Mouse (Mus musculus) stomach, embryonic 15.5 days (tissue): Measurements from ENCODE around the gene Maml2. TPM values are rescaled to one million over a fixed set of nuclear protein-coding genes. Genes with fewer than 3 reads are reported as not detected.
A peak's percentile ranks its signal among the peaks of the same experiment; 100 is the strongest.

Experiments
- ATAC-seq: fragments of 200-750 bp; cut with Nextera tagmentation; 2 replicates; pipeline ENCODE4 v1.8.0; 2017; ENCODE audit warnings: low read depth, moderate number of reproducible peaks, moderate TSS enrichment; ENCODE audit not compliant: insufficient read depth, low FRiP score
- H3K27ac ChIP-seq: fragments of 300-500 bp; sonication (generic); 2 replicates; pipeline ENCODE4 v1.5.1; 2015; ENCODE audit warnings: mild to moderate bottlenecking, inconsistent platforms
- H3K27me3 ChIP-seq: fragments of 300-500 bp; sonication (generic); replicated peaks from 2 replicates; pipeline ENCODE4 v1.6.1; 2015; ENCODE audit warnings: inconsistent platforms
- H3K36me3 ChIP-seq: fragments of 300-500 bp; sonication (generic); 2 replicates; pipeline ENCODE4 v1.6.1; 2015; ENCODE audit warnings: inconsistent platforms
- H3K4me1 ChIP-seq: fragments of 300-500 bp; sonication (generic); 2 replicates; pipeline ENCODE4 v1.6.1; 2015; ENCODE audit warnings: inconsistent platforms
- H3K4me2 ChIP-seq: fragments of 300-500 bp; sonication (generic); 2 replicates; pipeline ENCODE4 v1.6.1; 2015; ENCODE audit warnings: mild to moderate bottlenecking, inconsistent platforms
- H3K4me3 ChIP-seq: fragments of 300-500 bp; sonication (generic); replicated peaks from 2 replicates; pipeline ENCODE4 v1.5.1; 2015; ENCODE audit warnings: inconsistent platforms
- H3K9ac ChIP-seq: fragments of 300-500 bp; sonication (generic); 2 replicates; pipeline ENCODE4 v1.6.1; 2015; ENCODE audit warnings: inconsistent platforms
- H3K9me3 ChIP-seq: fragments of 300-500 bp; sonication (generic); 2 replicates; pipeline ENCODE4 v1.6.1; 2016; ENCODE audit warnings: inconsistent platforms
- WGBS: fragments of 180-500 bp; shearing (Covaris S2); methylation state at CpG from one replicate; pipeline ENCODE4 v1.1.7; 2015; 5-methylcytosine and 5-hydroxymethylcytosine counted together
- polyA plus RNA-seq: library from polyadenylated mRNA; unstranded; fragments of >200 nt; fragmentation: Nextera tagmentation; extraction: Ambion mirVana; gene quantifications from 2 replicates; pipeline ENCODE4 v1.2.1, GENCODE M21; 2015

The Maml2 gene
- polyA plus RNA-seq, 1 experiment from 2014 or later = 8.5 TPM

- H3K9ac ChIP-seq = no peak overlapping the region
- peak overlapping the region; percentile 61; the same call in 1 of the 2 replicates for H3K27ac ChIP-seq
- H3K4me2 ChIP-seq = no peak overlapping the region
- H3K27me3 ChIP-seq = no peaks in the 10 kb centered on the region
- WGBS = 52% methylated on average over 10 of the region's 10 CpGs
- no peak for ATAC-seq
- H3K9me3 ChIP-seq = no peaks in the 10 kb centered on the region
- H3K4me3 ChIP-seq = no peak overlapping the region
- H3K4me1 ChIP-seq = peaks cover 14% of the 10 kb centered on the region
- no peaks in the 10 kb centered on the region for H3K36me3 ChIP-seq
These were observed 266.0 kb downstream of the Maml2 start for GRCm38 (mm10) chr9:13563475-13564414.

- no peak for ATAC-seq
- no peaks in the 10 kb centered on the region for H3K9me3 ChIP-seq
- H3K27ac ChIP-seq = no peak overlapping the region
- WGBS = 67% methylated on average over 11 of the region's 11 CpGs
- H3K4me3 ChIP-seq = no peak overlapping the region
- H3K36me3 ChIP-seq = no peaks in the 10 kb centered on the region
- no peak overlapping the region for H3K4me2 ChIP-seq
- no peaks in the 10 kb centered on the region for H3K27me3 ChIP-seq
- no peak overlapping the region for H3K9ac ChIP-seq
- peaks cover 12% of the 10 kb centered on the region for H3K4me1 ChIP-seq
These were observed 267.7 kb downstream of the Maml2 start for GRCm38 (mm10) chr9:13565343-13566019.

- ATAC-seq = no peak
- Histone ChIP-seq H3K4me2 (no peak overlapping the region), H3K36me3 (no peaks in the 10 kb centered on the region), H3K9ac (no peak overlapping the region), H3K27ac (no peak overlapping the region), H3K27me3 (no peaks in the 10 kb centered on the region), H3K4me3 (no peak overlapping the region), H3K4me1 (peaks cover 12% of the 10 kb centered on the region), H3K9me3 (no peaks in the 10 kb centered on the region)
- 86% methylated on average over 5 of the region's 5 CpGs for WGBS
These were observed 268.6 kb downstream of the Maml2 start for GRCm38 (mm10) chr9:13566154-13566885.

DNA sequence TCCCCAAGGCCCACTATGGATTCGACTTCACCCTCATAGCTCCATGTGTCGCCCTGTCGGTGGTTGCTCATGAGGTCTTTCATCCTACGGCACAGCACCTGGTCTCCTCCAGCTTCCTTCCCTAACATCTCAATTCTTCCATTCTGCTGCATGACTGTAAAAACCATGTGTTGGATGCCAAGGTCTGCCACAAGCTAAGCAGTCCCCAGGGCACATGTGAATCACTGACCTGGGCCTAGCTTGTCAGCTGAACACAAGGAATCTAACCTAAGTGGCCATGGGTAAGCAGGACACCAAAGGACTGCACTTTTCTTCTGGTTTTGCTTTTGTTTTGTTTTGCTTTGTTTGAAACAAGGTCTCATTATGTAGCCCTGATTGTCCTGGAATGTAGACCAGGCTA lies 271.3 kb downstream of the Maml2 start:
- Histone ChIP-seq H3K27ac (no peak overlapping the region), H3K4me3 (no peak overlapping the region), H3K9me3 (no peaks in the 10 kb centered on the region; the same call in 1 of the 2 replicates), H3K4me1 (no peaks in the 10 kb centered on the region), H3K4me2 (no peak overlapping the region), H3K27me3 (no peaks in the 10 kb centered on the region), H3K36me3 (no peaks in the 10 kb centered on the region), H3K9ac (no peak overlapping the region)
- ATAC-seq = no peak
- WGBS = 91% methylated on average over 4 of the region's 4 CpGs

- Histone ChIP-seq H3K4me1 (no peaks in the 10 kb centered on the region), H3K27ac (no peak overlapping the region), H3K9me3 (no peaks in the 10 kb centered on the region; the same call in 1 of the 2 replicates), H3K4me3 (no peak overlapping the region), H3K4me2 (no peak overlapping the region), H3K9ac (no peak overlapping the region), H3K36me3 (no peaks in the 10 kb centered on the region), H3K27me3 (no peaks in the 10 kb centered on the region)
- ATAC-seq = no peak
- 87% methylated on average over 3 of the region's 3 CpGs for WGBS
These were observed 275.1 kb downstream of the Maml2 start for GRCm38 (mm10) chr9:13572847-13573246.

DNA sequence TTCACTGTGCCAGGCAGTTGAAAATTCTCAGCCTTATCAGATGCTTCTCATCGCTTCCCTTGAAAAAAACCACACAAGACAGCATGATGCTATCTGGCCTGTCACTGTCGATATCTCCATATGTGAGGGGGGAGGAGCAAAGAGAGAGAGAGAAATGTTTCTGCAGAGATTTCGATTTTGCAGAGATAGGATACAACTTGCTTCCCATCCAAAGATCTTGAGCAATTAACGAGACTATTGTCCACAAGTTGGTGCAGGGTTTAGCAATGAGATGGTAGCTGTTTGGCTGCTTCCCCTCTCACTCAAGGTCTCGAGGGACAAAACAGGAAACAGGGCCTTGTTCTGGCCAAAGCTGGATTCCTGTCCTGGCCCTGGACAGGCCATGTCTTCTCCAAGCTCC lies 276.3 kb downstream of the Maml2 start:
- Histone ChIP-seq H3K4me3 (no peak overlapping the region), H3K4me2 (no peak overlapping the region), H3K27ac (no peak overlapping the region), H3K9ac (no peak overlapping the region), H3K36me3 (no peaks in the 10 kb centered on the region), H3K4me1 (no peaks in the 10 kb centered on the region), H3K9me3 (no peaks in the 10 kb centered on the region; the same call in 1 of the 2 replicates), H3K27me3 (no peaks in the 10 kb centered on the region)
- 68% methylated on average over 5 of the region's 5 CpGs for WGBS
- ATAC-seq = no peak

GRCm38 (mm10) chr9:13574913-13575312 lies 277.2 kb downstream of the Maml2 start:
- Histone ChIP-seq H3K36me3 (no peaks in the 10 kb centered on the region), H3K27ac (no peak overlapping the region), H3K4me1 (no peaks in the 10 kb centered on the region), H3K9me3 (no peaks in the 10 kb centered on the region; the same call in 1 of the 2 replicates), H3K4me3 (no peak overlapping the region), H3K27me3 (no peaks in the 10 kb centered on the region), H3K4me2 (no peak overlapping the region), H3K9ac (no peak overlapping the region)
- WGBS = 47% methylated on average over 2 of the region's 2 CpGs
- ATAC-seq = no peak

DNA sequence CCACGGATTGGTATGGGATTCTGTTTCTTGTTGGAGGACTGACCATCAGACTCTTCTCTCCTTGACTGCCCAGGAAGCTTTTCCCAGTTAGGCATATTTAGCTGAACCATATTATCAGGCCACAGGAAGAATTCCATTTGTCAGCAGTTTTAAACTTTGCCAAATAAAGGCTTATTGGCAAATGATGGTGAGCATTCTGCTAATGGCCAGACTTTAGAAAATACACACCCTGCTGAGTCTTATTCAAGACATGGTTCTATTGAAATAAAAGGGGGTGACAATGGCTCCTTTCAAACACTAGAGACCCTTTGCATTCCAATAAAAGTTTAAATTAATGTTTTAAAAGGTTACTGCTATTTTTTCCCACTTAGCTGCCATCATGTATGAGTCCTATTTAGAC lies 279.4 kb downstream of the Maml2 start:
- H3K9me3 ChIP-seq = no peaks in the 10 kb centered on the region; the same call in 1 of the 2 replicates
- no peaks in the 10 kb centered on the region for H3K4me1 ChIP-seq
- WGBS = 77% methylated on average over 1 of the region's 1 CpGs
- H3K27me3 ChIP-seq = no peaks in the 10 kb centered on the region
- no peaks in the 10 kb centered on the region for H3K36me3 ChIP-seq
- H3K4me3 ChIP-seq = no peak overlapping the region
- ATAC-seq = no peak
- H3K4me2 ChIP-seq = no peak overlapping the region
- no peak overlapping the region for H3K27ac ChIP-seq
- H3K9ac ChIP-seq = no peak overlapping the region

DNA sequence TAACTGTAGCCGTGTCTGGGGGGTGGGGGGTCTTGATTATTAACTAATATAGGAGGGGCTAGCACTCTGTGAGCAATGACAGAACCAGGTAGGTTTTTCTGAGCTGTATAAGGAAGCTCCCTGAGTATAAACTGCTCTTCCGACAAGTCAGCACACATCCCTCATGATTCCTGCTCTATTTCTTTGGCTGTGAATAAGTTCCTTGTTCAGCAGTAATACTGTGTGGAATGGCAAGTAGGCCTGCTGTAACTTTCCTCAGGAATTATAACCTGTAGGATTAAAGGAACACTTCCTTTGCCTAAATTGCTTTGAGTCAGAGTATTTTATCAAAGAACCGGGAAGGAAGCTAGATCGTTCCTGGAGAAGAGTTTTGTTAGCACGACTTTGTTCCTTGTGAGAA lies 283.4 kb downstream of the Maml2 start:
- no peak overlapping the region for H3K4me3 ChIP-seq
- no peak overlapping the region for H3K9ac ChIP-seq
- 67% methylated on average over 5 of the region's 5 CpGs for WGBS
- H3K9me3 ChIP-seq = no peaks in the 10 kb centered on the region
- no peaks in the 10 kb centered on the region for H3K36me3 ChIP-seq
- H3K27ac ChIP-seq = no peak overlapping the region
- H3K4me2 ChIP-seq = no peak overlapping the region
- ATAC-seq = no peak
- H3K4me1 ChIP-seq = 0 out of 2 replicates have a peak, but pooled peaks cover 8% of the 10 kb centered on the region
- H3K27me3 ChIP-seq = no peaks in the 10 kb centered on the region

DNA sequence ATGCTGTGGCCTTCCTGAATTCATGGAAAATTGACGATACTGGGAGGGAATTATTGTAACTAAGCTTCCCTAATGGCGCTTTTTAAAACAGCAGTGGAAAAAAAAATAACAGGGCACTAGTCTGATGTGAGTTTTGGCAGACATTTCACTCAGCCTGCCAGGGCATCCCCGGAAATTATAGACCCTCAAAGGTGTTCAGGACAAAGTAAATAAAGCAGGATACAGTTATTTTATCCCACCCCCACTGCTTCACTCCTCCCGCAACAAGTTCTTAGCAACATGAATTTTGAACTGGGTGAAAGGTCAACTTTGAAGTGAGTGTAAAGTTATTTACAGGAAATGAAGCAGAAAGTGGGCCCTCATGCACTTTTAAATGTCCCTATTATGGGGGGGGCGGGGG lies 286.2 kb downstream of the Maml2 start:
- no peaks in the 10 kb centered on the region for H3K9me3 ChIP-seq
- H3K4me3 ChIP-seq = no peak overlapping the region
- no peaks in the 10 kb centered on the region for H3K27me3 ChIP-seq
- H3K36me3 ChIP-seq = no peaks in the 10 kb centered on the region
- H3K9ac ChIP-seq = no peak overlapping the region
- ATAC-seq = no peak
- WGBS = 32% methylated on average over 5 of the region's 5 CpGs
- no peak overlapping the region for H3K4me2 ChIP-seq
- H3K27ac ChIP-seq = no peak overlapping the region
- H3K4me1 ChIP-seq = peaks cover 20% of the 10 kb centered on the region; the same call in 1 of the 2 replicates

GRCm38 (mm10) chr9:13584435-13584834 lies 286.7 kb downstream of the Maml2 start:
- ATAC-seq = no peak
- Histone ChIP-seq H3K9me3 (no peaks in the 10 kb centered on the region), H3K4me2 (no peak overlapping the region), H3K27me3 (no peaks in the 10 kb centered on the region), H3K9ac (no peak overlapping the region), H3K4me1 (peaks cover 20% of the 10 kb centered on the region; the same call in 1 of the 2 replicates), H3K36me3 (no peaks in the 10 kb centered on the region), H3K27ac (no peak overlapping the region), H3K4me3 (no peak overlapping the region)
- 59% methylated on average over 3 of the region's 3 CpGs for WGBS
